Mouse (Mus musculus) thymus, postnatal 0 days (tissue): ENCODE results near the gene B3galt5. TPM values are rescaled to one million over a fixed set of nuclear protein-coding genes. Genes with fewer than 3 reads are reported as not detected.

ENCODE experiments used
- DNase-seq: peaks from one replicate; pipeline ENCODE4 v3.0.0-alpha.2; 2015; ENCODE audit warnings: low spot score
- polyA plus RNA-seq: library from polyadenylated mRNA; unstranded; fragments of >200 nt; fragmentation: Nextera tagmentation; extraction: Ambion mirVana; gene quantifications from 2 replicates; pipeline ENCODE4 v1.2.1, GENCODE M21; 2015

B3galt5 gene
- polyA plus RNA-seq, 1 experiment from 2014 or later, result 3.4 TPM

DNA sequence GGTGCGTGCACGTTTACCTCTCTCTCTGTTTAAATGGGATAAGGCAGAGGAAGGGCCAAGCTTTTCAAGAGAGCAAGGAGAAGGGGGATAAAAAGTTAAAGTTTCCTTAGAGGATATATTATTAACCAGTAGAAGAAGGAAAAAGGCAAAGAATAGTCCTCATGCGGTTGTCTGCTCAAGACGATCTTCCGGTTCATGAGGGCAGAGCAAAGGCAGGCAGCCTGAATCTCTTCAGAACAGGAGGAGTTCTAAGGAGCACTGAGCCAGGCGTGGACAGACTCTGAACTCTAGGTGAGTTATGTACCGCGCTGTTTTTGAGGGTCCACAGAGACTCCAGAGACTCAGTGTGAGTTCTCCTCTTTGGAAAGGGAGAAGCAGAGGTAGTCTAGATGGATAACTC, 22.8 kb downstream of the B3galt5 start:
- no peak for DNase-seq

DNA sequence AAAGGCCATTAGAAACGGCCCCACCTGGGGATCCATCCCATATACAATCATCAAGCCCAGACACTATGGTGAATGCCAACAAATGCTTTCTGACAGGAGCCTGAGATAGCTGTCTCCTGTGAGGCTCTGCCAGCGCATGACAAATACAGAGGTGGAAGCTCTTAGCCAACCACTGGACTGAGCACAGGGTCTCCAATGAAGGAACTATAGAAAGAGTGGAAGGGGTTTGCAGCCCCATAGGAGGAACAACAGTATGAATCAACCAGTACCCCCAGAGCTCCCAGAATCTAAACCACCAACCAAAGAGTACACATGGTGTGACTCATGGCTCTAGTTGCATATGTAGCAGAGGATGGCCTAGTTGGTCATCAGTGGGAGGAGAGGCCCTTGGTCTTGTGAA, 36.1 kb downstream of the B3galt5 start:
- no peak for DNase-seq

DNA sequence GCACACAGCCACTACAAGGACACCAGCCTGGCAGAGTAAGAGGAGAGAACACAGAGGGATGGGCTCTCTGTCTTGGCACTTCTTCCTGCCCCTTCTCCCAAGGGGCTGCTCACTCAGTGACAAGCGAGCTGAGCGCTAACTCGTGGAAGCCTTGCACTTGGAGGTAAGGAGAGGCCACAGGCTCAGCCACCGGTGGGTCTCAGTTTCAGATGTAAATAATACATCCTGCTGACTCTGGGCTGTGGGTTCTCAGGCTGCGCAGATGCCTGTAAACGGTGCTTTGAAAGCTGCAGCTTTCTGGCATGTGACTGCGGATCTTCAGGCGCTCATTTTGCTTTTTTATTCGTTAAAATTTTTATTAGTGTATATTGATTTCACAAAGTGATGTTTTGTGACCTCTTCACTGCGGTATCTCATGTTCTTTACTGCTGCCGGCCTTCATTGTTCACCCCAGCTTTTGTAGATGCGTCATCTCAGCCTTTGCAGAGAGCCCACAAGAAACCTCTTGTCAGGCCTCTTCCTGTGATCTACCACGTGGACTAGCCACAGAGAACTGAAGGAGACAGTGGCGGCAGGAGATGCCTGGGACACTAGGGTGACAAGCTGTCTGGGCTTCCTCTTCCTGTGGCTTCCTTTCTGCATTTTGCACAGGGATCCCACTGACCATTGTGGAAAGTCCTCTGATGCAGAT, 37.5 kb downstream of the B3galt5 start:
- DNase-seq, result peak; percentile 77

DNA sequence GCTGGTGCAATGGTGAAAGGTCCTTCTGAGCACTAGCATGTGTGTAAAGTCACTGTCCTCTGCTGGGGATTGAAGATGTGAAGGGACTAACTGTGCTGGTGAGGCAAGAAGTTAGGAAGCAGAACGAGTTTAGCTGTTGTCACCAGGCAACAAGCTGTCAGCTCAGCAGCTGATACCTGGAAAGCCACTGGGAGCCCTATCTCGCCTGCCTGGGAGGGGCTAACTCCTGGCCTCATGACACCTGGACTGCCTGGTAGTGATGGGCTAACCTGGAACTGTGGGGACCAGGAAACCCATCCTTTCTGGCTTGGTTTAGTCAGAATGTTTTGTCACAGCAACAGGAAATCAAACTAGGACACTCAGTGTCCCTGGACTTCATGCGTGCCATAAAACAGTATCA, 41.0 kb downstream of the B3galt5 start:
- no peak for DNase-seq

GRCm38 (mm10) chr16:96278491-96279224, 43.1 kb downstream of the B3galt5 start:
- no peak for DNase-seq

- peak; percentile 23 for DNase-seq
Observed at GRCm38 (mm10) chr16:96280719-96281605, 45.4 kb downstream of the B3galt5 start.

GRCm38 (mm10) chr16:96282566-96282965, 47.0 kb downstream of the B3galt5 start:
- no peak for DNase-seq

- DNase-seq, result peak; percentile 29
Observed at GRCm38 (mm10) chr16:96291885-96292284, 56.3 kb downstream of the B3galt5 start.

GRCm38 (mm10) chr16:96292530-96293173, 57.1 kb downstream of the B3galt5 start:
- peak; percentile 67 for DNase-seq

DNA sequence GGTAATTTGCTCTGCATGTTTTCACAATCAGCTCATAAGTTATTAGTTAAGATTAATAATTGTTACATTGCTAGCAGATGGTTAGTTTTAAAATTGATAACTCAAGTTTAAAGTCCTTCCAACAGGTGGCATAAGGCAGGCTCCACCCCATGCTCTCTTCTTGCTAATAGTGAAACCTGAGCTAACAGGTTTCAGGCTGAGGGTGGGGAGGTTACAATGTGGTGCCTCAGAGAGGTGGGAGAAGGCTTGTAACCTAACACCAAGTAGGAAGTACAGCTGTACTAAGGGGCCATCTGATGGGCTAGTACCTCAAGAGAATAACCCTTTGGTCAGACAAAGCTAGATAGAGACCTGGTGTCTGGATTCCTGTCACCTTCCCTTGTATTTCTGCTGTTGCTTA, 62.5 kb downstream of the B3galt5 start:
- DNase-seq, result no peak

DNA sequence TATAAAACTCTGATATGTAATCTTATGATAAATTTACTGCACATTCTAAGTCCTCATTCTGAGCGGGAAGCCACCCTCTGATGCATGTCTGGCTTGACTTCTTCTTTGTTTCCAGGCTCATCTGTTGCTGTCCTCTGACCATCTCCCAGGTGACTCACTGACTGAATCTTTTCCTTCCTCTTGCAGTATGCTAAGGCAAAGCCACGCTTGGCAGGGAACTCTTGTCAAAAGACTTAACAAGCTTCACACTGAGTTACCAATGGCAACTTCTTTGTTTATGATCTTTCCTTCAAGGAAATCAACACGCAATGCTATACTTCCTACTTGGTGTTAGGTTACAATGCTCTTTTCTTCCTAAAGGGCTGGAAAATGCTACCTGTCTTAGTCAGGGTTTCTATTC, 63.0 kb downstream of the B3galt5 start:
- no peak for DNase-seq

GRCm38 (mm10) chr16:96303356-96303755, 67.8 kb downstream of the B3galt5 start:
- DNase-seq, result no peak

DNA sequence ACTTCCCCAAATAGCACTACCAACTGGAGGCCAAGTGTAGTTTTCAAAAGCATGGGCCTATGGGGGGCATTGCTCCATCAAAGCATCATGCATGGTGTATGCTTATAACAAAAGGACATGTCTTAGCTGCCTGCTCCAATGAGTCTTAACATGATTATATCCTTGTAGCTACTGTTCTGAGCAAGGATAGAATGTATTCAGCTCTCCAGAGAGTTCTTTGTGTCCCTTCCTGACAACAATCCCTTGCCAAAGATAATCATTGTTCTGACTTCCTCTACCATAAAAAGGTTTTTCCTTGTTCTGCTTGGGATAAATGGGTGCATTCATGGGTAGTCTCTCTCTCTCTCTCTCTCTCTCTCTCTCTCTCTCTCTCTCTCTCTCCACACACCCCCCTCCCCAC, 68.8 kb downstream of the B3galt5 start:
- no peak for DNase-seq

GRCm38 (mm10) chr16:96306905-96307304, 71.3 kb downstream of the B3galt5 start:
- no peak for DNase-seq

- no peak for DNase-seq
Observed at GRCm38 (mm10) chr16:96317803-96318202, 82.2 kb downstream of the B3galt5 start.

GRCm38 (mm10) chr16:96322739-96323138, 87.1 kb downstream of the B3galt5 start:
- DNase-seq, result no peak

DNA sequence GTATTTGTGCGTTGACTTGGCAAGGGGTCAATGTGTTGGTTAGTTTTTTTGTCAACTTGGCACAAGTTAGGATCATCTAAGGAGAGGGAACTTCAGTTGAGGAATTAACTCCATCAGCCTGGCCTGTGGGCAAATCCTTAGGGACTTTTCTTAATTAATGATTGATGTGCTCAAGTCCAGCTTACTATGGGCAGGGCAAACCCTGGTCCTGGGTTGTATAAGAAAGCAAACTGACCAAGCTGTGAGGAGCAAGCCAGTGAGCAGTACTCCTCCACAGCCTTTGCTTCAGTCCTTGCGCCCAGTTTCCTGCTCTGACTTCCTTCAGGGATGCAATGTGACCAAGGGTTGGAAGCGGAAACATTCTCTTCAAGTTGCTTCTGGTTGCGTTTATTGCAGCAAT, 87.6 kb downstream of the B3galt5 start:
- no peak for DNase-seq

GRCm38 (mm10) chr16:96326110-96326999, 90.8 kb downstream of the B3galt5 start:
- DNase-seq, result peak; percentile 77

GRCm38 (mm10) chr16:96327251-96327650, 91.7 kb downstream of the B3galt5 start:
- peak; percentile 60 for DNase-seq

DNA sequence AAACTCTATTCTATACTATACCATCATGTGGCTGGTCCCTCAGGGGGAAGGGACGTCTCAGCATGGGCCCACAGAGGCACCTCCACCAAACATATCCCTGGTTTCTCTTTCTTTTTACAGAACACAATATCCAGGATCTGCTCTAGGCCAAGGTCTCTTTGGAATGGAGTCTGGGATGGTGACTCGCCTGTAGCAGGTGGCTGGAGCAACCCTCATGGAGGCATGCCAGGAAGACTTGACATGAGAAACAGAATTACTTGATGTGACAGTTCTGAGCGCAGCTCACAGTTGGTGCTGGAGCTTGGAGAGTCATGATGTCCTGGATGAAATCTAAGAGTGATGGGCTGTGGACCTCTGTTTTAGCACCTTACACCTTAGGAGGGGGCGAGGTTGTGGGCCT, 104.0 kb downstream of the B3galt5 start:
- DNase-seq, result no peak
